Mouse (Mus musculus) lung, adult 2 months (tissue): ENCODE results near the gene Tbc1d2. TPM values are rescaled to one million over a fixed set of nuclear protein-coding genes. Genes with fewer than 3 reads are reported as not detected.
"Not testable (repeated sequence)": the region's sequence is repeated elsewhere in the genome, so short reads cannot be mapped to it uniquely, and the experiment has no call there.

ENCODE experiments used
- DNase-seq: peaks from one replicate; pipeline ENCODE4 v3.0.0; 2022
- H3K4me1 ChIP-seq: fragments of 200-500 bp; 2 replicates; pipeline ENCODE4 v1.6.1; 2011; ENCODE audit warnings: low read length; ENCODE audit not compliant: control insufficient read depth, insufficient read depth
- H3K4me3 ChIP-seq: fragments of 200-500 bp; replicated peaks from 2 replicates; pipeline ENCODE3; 2011; ENCODE audit warnings: low read depth, mild to moderate bottlenecking, control low read depth, low read length; ENCODE audit errors: extremely low read depth
- CTCF ChIP-seq: fragments of 200-500 bp; IDR thresholded peaks from 2 replicates; pipeline ENCODE4 v1.5.1; 2011; ENCODE audit warnings: mild to moderate bottlenecking, low read length, control low read depth; ENCODE audit not compliant: insufficient read depth
- POLR2A ChIP-seq: fragments of 200-500 bp; IDR thresholded peaks from 2 replicates; pipeline ENCODE4 v1.6.1; 2011; ENCODE audit warnings: low read depth, mild to moderate bottlenecking, control low read depth, low read length, borderline replicate concordance; ENCODE audit errors: extremely low read depth
- WGBS: fragments of 180-500 bp; shearing (Covaris S2); methylation state at CpG from one replicate; pipeline ENCODE4 v1.1.7; 2018; 5-methylcytosine and 5-hydroxymethylcytosine counted together
- polyA plus RNA-seq: library from polyadenylated mRNA; depleted of rRNA; stranded (reverse); fragments of >200 nt; gene quantifications from 2 replicates; pipeline ENCODE4 v1.2.3, GENCODE M21; 2012

Gene Tbc1d2
- polyA plus RNA-seq, 1 experiment: 10.2 TPM

DNA sequence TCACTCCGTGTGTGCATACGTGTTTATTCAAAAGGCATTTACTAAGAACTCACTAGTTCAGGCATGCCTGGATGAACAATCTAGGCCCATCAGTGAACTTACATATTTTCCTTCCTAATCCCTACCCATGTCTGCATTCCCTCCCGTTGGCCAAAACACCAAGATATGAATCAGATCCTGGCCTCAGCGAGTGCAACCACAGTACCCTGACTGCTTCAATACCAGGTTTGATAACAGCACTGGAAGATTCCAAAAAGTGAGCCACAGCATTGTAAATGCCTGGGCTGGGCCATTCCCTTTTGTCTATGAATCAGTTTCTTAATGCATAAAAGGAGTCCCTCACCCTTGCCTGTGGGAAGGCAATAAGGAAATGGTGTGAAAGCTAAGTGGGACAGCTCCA, 848 bp downstream of the Tbc1d2 start:
- no peak for DNase-seq
- Histone ChIP-seq H3K4me1 (no peaks in the 10 kb centered on the region), H3K4me3 (peak overlapping the region; percentile 64)
- 41% methylated on average over 4 of the region's 4 CpGs for WGBS
- TF ChIP-seq POLR2A (no peak), CTCF (no peak)

DNA sequence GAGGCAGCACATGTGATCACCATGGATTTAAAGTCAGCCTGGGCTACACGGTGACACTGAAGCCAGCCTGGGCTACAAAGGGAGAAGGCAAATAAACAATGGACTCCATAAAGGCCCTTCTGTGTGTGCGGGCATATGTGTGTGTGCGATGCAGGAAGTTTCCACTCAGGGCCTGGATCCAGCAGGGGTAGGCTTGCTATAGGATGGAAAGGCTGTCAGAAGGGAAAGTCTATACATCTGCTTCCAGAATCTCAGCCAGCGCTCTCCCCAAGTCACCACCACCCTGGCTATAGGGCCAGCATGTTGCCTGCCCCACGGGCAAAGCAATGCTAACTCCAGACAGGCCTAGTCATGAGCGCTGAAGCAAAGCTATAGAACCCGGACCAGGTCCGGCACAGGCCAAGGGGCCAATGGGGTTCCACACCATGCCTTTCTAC, 6.3 kb downstream of the Tbc1d2 start:
- 72% methylated on average over 8 of the region's 8 CpGs for WGBS
- no peak for TF ChIP-seq CTCF
- no peak for TF ChIP-seq POLR2A
- DNase-seq: no peak
- Histone ChIP-seq H3K4me3 (no peak overlapping the region), H3K4me1 (peaks cover 8% of the 10 kb centered on the region; the same call in 1 of the 2 replicates)

DNA sequence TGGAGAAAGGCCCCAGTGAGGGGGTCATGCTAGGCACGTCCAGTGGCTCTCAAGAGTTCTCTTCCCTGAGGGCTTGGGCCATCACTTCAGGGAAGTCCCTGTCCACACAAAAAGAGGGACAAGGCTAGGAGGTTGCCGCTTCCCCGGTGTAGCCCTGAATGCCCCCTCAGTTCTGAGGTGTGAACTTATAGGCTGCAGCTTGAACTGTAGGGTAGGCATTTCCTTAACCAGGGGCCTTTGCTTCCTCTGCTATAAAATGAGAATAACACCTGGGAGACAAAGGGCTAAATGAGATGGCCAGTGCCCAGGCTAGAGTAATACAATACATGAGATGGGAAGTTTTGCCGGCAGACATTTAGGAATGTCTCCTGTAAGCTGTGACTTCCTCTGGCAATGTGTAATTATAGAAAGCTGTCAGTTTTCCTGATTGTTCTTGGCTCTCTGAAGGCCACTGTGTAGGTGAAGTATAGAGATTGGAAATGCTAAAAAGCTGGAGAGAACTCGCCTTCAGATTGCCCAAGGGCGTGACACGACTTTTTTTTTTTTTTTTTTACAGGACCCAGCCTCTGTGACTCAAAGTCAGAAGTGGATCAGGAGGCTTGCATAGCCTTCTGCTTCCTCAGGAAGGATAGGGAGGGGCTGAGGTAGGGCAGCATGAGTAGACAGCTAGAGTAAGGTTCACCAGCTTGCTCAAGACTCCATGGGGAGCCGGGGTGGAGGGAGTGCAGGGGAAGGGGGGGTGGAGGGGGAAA, 6.9 kb downstream of the Tbc1d2 start:
- TF ChIP-seq POLR2A (no peak), CTCF (no peak)
- Histone ChIP-seq H3K4me1 (peaks cover 8% of the 10 kb centered on the region; the same call in 1 of the 2 replicates), H3K4me3 (no peak overlapping the region)
- WGBS: 36% methylated on average over 8 of the region's 8 CpGs
- no peak for DNase-seq

DNA sequence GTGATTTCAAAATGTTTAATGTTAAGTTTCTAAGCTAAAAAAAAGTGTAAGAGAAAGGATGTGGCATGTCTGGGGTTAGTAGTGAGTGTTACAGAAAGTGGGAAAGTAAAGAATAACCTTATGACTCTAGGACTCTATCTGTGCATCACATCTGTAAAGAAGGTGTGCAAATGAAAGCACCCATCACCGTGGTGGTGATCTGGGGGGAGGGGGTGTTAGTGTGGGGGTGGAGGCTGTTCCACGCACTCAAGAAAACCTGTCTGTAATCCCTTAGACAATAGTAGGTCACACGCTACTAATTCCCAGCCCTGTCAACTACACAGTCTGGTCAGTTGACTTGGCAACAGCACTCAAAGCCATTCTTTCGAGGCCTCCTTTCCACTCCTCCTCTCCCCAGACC, 8.7 kb downstream of the Tbc1d2 start:
- Histone ChIP-seq H3K4me3 (no peak overlapping the region), H3K4me1 (peaks cover 8% of the 10 kb centered on the region; the same call in 1 of the 2 replicates)
- 65% methylated on average over 4 of the region's 4 CpGs for WGBS
- no peak for DNase-seq
- no peak for TF ChIP-seq POLR2A
- no peak for TF ChIP-seq CTCF

DNA sequence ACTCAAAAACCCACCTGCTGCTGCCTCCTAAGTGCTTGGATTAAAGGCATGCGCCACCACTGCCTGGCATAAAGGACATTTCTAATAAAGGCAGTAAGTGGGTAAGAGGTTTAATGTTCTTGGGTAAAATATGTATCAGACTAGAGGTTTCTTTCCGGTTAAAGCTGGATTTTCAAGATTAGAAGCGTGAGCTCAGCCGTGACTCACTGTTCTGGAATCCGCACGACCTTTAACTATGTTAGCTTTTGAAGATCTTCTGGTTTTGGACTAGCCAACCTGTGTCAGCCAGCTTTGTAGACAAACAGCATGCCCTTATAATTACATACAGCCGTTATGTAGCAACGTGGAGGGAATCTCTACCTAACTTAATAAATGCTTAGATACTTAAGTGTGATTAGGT, 10.1 kb downstream of the Tbc1d2 start:
- TF ChIP-seq POLR2A: no peak
- TF ChIP-seq CTCF: no peak
- Histone ChIP-seq H3K4me1 (peaks cover 8% of the 10 kb centered on the region; the same call in 1 of the 2 replicates), H3K4me3 (no peak overlapping the region)
- DNase-seq: no peak
- 59% methylated on average over 8 of the region's 8 CpGs for WGBS

DNA sequence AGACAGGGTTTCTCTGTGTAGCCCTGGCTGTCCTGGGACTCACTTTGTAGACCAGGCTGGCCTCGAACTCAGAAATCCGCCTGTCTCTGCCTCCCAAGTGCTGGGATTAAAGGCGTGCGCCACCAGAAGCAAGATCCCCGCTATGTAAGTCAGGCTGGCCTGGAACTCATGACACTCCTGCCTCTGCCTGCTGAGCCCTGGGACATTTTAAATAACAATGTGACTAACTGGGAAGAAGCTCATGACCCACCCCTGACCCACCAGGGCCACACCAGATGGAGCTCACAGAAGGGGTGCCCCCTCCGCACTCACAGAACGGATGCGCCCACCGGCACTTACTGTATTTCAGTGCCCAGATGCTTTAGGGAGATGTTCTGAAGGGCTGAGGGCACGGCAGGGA, 12.8 kb downstream of the Tbc1d2 start:
- H3K4me1 ChIP-seq, H3K4me3 ChIP-seq, DNase-seq: not testable (repeated sequence)
- 94% methylated on average over 10 of the region's 10 CpGs for WGBS

DNA sequence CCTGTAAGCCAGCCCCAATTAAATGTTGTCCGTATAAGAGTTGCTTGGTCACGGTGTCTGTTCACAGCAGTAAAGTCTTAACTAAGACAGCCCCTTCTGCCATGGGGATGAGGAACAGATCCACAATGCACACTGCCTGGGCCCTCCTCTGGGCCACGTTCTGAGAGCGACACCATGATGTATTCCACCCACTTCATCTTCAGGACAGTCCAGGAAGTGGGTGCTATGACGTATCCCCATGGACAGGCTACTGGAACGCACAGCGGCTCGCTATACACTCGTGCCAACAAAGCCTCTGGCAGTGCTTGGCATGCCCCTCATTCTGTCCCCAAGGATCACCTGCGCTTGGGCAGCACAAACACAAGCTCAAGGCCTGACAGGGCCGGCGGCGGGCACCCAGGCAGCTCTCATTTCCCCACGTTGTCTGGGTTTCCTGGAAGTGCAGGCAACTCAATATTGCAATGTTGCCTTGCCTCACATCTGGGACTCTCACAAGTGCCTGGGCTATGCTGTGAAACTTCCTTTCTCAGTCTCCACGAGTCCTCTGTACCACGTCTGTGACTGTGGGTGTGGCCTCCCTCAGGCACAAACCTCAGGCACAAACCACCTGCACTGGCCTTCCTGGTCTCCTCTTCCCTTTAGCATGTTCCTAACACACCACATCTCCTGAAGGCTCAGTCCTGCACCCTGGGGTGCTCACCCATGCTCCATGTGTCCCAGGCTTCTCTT, 14.1 kb downstream of the Tbc1d2 start:
- no peak for DNase-seq
- WGBS: 64% methylated on average over 16 of the region's 16 CpGs
- no peaks in the 10 kb centered on the region for H3K4me1 ChIP-seq
- TF ChIP-seq CTCF: no peak
- no peak for TF ChIP-seq POLR2A
- no peak overlapping the region for H3K4me3 ChIP-seq

DNA sequence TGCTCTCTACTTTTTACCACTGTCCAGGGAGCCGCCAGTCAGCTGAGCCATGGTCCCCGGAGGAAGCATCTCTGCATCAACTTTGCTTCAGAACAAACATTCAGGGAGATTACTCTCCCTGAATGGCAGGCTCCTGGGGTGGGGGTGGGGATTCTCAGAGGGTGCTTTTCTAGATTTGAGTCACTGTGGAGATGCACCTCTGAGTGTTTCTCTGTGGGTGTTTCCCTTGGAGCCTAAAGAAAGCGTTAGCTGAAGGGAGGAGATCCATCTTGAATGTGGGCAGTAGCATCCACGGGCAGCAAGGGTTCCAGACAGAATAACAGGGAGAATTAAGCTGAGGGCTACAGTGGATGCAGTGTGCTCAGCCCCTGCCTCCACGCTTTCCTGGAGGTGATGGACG, 15.1 kb downstream of the Tbc1d2 start:
- TF ChIP-seq POLR2A (no peak), CTCF (no peak)
- Histone ChIP-seq H3K4me3 (no peak overlapping the region), H3K4me1 (no peaks in the 10 kb centered on the region)
- 69% methylated on average over 6 of the region's 6 CpGs for WGBS
- DNase-seq: no peak

DNA sequence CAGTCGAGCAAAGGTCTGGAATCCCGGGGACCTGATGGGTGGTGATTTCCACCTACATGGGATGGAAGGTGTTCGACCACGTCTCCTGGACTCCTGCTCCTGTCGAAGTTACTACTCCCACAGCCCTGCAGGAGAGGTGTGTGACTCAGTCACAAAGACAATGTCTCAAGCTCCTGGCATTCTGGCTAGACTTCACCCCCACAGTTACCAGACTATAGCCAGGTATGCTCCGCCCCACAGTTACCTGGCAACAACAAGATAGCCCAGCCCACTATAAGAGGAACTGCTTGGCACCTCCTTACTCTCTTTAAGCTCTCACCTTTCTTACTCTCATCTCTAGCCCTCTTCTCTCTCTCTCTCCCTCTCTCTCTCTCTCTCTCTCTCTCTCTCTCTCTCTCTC, 16.4 kb downstream of the Tbc1d2 start:
- H3K4me1 ChIP-seq, H3K4me3 ChIP-seq, DNase-seq: not testable (repeated sequence)
- WGBS: 70% methylated on average over 6 of the region's 6 CpGs

DNA sequence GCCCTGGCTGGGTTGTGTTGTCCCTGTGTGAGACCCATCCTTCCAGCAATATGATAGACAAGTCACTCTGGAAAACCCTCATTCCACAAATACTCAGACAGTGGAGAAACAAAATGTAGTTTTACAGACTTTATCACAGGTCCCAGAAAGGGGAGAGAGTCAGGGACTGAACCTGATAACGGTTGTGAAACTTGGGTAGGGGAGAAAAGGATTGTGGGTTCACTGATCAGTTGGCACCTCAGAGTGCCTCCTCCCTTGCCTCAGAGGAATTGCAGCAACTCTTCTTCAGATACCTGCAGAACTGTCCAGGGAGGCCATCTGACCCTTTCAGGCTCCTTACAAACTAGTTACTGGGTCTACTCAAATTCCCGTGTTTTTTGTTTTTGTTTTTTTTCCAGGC, 17.5 kb downstream of the Tbc1d2 start:
- H3K4me1 ChIP-seq: no peaks in the 10 kb centered on the region
- TF ChIP-seq CTCF (no peak), POLR2A (no peak)
- no peak overlapping the region for H3K4me3 ChIP-seq
- WGBS: 55% methylated on average over 2 of the region's 2 CpGs
- no peak for DNase-seq
